ENCODE assay signal across 8 mouse cellular contexts in genomic region chrX:101772035-101772434, GRCm38 (mm10). TPM values are rescaled to one million over a fixed set of nuclear protein-coding genes. Genes with fewer than 3 reads are reported as not detected.
DNase-seq lines count a peak whose midpoint lies in the region; TF ChIP-seq lines count a peak whose summit lies in the region.

No protein-coding gene starts in this region.

- DNase-seq in cerebellum, adult 11 months, result peak; percentile 22
- no peak for DNase-seq in cerebellum, adult 11-12 months
- DNase-seq in ovary, postnatal 10 days (ENCODE audit: low spot score), result peak; percentile 7
- DNase-seq in ovary, adult 18-20 months (ENCODE audit: low spot score), result no peak
- DNase-seq in kidney, postnatal 10 days, result peak; percentile 69
- peak; percentile 60 for DNase-seq in lung, postnatal 14 days
- DNase-seq in spleen, postnatal 10 days (ENCODE audit: low spot score in 2 of 2), result peak; percentile 24 to 59

- H3K27ac ChIP-seq in cortical plate, adult 2 months (ENCODE audit: insufficient read depth, low read length), result no peak overlapping the region

- TF ChIP-seq POLR2A in cortical plate, adult 2 months (IDR thresholded peaks at IDR 0.05; ENCODE audit: extremely low read depth, insufficient read depth, low read length), result no peak

- no peaks in the 10 kb centered on the region for H3K4me1 ChIP-seq in cortical plate, adult 2 months (ENCODE audit: control insufficient read depth, insufficient read depth, low read length)

- peak; percentile 76 for TF ChIP-seq CTCF in cortical plate, adult 2 months (IDR thresholded peaks at IDR 0.05; ENCODE audit: extremely low read depth, insufficient read depth, low read length)

- H3K4me3 ChIP-seq in cortical plate, adult 2 months (ENCODE audit: insufficient read depth, low read length), result no peak overlapping the region

RNA-seq across cellular contexts. Expression of gene Gm4779, which starts 22.2 kb away (rescaled TPM):
- 0.17 and 0.21 TPM in 2 replicates for polyA plus RNA-seq in cortical plate, adult 2 months (2012; rRNA removed)

RNA-seq across cellular contexts. Expression of gene 8030474K03Rik, which starts 22.4 kb away (rescaled TPM):
- polyA plus RNA-seq in cortical plate, adult 2 months (2012; rRNA removed), result not detected in 2 replicates

RNA-seq across cellular contexts. Expression of gene Cxcr3, which starts 38.0 kb away (rescaled TPM):
- 0.13 TPM in 2 replicates for polyA plus RNA-seq in cortical plate, adult 2 months (2012; rRNA removed)

Comparison
In these comparisons a context has a peak if more than half of its experiments do, and no peak if none do; other contexts are left out.
1. DNase-seq: peak in cerebellum, adult 11 months (single experiment), ovary, postnatal 10 days (single experiment), kidney, postnatal 10 days (single experiment), lung, postnatal 14 days (single experiment) and spleen, postnatal 10 days (2 of 2); none in cerebellum, adult 11-12 months (single experiment) and ovary, adult 18-20 months (single experiment).